Mouse (Mus musculus) hindbrain, embryonic 12.5 days (tissue): ENCODE measurements around the gene Tmem192. TPM values are rescaled to one million over a fixed set of nuclear protein-coding genes. Genes with fewer than 3 reads are reported as not detected.

Experiments
- ATAC-seq: fragments of 200-750 bp; cut with Nextera tagmentation; 2 replicates; pipeline ENCODE4 v1.8.0; 2017; ENCODE audit warnings: moderate TSS enrichment; ENCODE audit not compliant: low FRiP score
- H3K27ac ChIP-seq: fragments of 300-500 bp; sonication (generic); 2 replicates; pipeline ENCODE4 v1.5.1; 2016; ENCODE audit warnings: mild to moderate bottlenecking
- H3K27me3 ChIP-seq: fragments of 300-500 bp; sonication (generic); 2 replicates; pipeline ENCODE4 v1.6.1; 2016; ENCODE audit warnings: mild to moderate bottlenecking
- H3K36me3 ChIP-seq: fragments of 300-500 bp; sonication (generic); 2 replicates; pipeline ENCODE4 v1.6.1; 2016; ENCODE audit warnings: mild to moderate bottlenecking
- H3K4me1 ChIP-seq: fragments of 300-500 bp; sonication (generic); 2 replicates; pipeline ENCODE4 v1.6.1; 2016
- H3K4me2 ChIP-seq: fragments of 300-500 bp; sonication (generic); replicated peaks from 2 replicates; pipeline ENCODE4 v1.6.1; 2016; ENCODE audit warnings: mild to moderate bottlenecking
- H3K4me3 ChIP-seq: fragments of 300-500 bp; sonication (generic); 2 replicates; pipeline ENCODE4 v1.5.1; 2016; ENCODE audit warnings: mild to moderate bottlenecking
- H3K9ac ChIP-seq: fragments of 300-500 bp; sonication (generic); 2 replicates; pipeline ENCODE4 v1.6.1; 2016; ENCODE audit warnings: mild to moderate bottlenecking, moderate library complexity
- H3K9me3 ChIP-seq: fragments of 300-500 bp; sonication (generic); replicated peaks from 2 replicates; pipeline ENCODE4 v1.6.1; 2016; ENCODE audit warnings: mild to moderate bottlenecking
- WGBS: fragments of 180-500 bp; shearing (Covaris S2); methylation state at CpG from one replicate; pipeline ENCODE4 v1.1.7; 2016; 5-methylcytosine and 5-hydroxymethylcytosine counted together
- polyA plus RNA-seq: library from polyadenylated mRNA; unstranded; fragments of >200 nt; fragmentation: Nextera tagmentation; extraction: Ambion mirVana; gene quantifications from 2 replicates; pipeline ENCODE4 v1.2.1, GENCODE M21; 2016

Tmem192 gene
- polyA plus RNA-seq, 1 experiment from 2014 or later = 21.6 TPM

- Histone ChIP-seq H3K9ac (no peak overlapping the region), H3K4me2 (no peak overlapping the region), H3K4me1 (no peaks in the 10 kb centered on the region), H3K27me3 (no peaks in the 10 kb centered on the region), H3K27ac (no peak overlapping the region), H3K4me3 (no peak overlapping the region), H3K36me3 (no peaks in the 10 kb centered on the region), H3K9me3 (no peaks in the 10 kb centered on the region)
- ATAC-seq = no peak
- WGBS = 75% methylated on average over 3 of the region's 3 CpGs
Measured at GRCm38 (mm10) chr8:64934997-64935396, 12.0 kb upstream of the Tmem192 start.

- 76% methylated on average over 8 of the region's 8 CpGs for WGBS
- Histone ChIP-seq H3K27me3 (no peaks in the 10 kb centered on the region; the same call in 1 of the 2 replicates), H3K4me2 (no peak overlapping the region), H3K4me1 (peaks cover 6% of the 10 kb centered on the region; the same call in 1 of the 2 replicates), H3K4me3 (no peak overlapping the region), H3K36me3 (no peaks in the 10 kb centered on the region), H3K27ac (no peak overlapping the region), H3K9ac (no peak overlapping the region), H3K9me3 (no peaks in the 10 kb centered on the region)
- 0 out of 2 replicates have a peak, but pooled peaks have one; percentile 33 for ATAC-seq
Measured at GRCm38 (mm10) chr8:64941019-64941418, 6.0 kb upstream of the Tmem192 start.

DNA sequence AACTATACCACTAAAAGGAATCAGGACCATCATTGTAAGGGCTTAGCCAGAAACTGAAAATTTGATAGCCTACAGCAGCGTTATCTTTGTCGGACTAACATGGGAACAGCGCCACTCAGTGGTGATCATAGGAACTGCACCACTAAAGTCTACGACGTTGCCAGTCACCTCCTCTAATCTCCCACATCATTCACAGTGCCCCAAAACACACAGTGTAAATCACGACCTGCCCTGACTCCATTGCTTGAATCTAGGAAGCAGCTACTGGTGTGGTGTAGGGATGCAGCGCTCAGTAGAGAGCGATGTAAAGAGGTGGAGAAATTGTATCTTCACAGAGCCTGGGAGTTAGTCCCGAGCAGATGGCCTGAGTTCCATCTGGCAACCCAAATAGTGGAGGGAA, 5.5 kb upstream of the Tmem192 start:
- H3K4me2 ChIP-seq = no peak overlapping the region
- no peak overlapping the region for H3K4me3 ChIP-seq
- peak; percentile 53 for ATAC-seq
- 16% methylated on average over 9 of the region's 9 CpGs for WGBS
- H3K9me3 ChIP-seq = no peaks in the 10 kb centered on the region
- no peak overlapping the region for H3K27ac ChIP-seq
- H3K27me3 ChIP-seq = no peaks in the 10 kb centered on the region; the same call in 1 of the 2 replicates
- no peak overlapping the region for H3K9ac ChIP-seq
- H3K4me1 ChIP-seq = peaks cover 6% of the 10 kb centered on the region; the same call in 1 of the 2 replicates
- no peaks in the 10 kb centered on the region for H3K36me3 ChIP-seq

DNA sequence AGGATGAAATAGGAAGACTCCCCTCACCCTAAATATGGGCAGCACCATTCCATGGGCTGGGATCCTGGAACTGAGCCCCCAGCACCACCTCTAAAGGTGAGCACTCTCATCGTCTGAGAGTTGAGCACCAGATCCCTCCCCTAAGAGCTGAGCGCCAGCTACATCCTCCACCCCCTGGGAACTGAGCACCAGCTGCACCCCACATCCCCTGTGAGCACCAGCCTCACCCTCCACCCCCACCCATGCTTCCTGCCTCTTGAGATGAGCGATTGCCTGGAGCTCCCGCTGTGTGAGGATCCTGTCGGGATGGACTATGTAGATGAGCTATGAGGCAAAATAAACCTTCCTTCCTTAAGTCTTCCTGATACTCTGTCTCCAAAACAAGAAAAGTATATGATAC, 4.0 kb upstream of the Tmem192 start:
- Histone ChIP-seq H3K27me3 (no peaks in the 10 kb centered on the region; the same call in 1 of the 2 replicates), H3K4me1 (peaks cover 6% of the 10 kb centered on the region; the same call in 1 of the 2 replicates), H3K4me3 (no peak overlapping the region), H3K4me2 (peak overlapping the region; percentile 18; the same call in 1 of the 2 replicates), H3K9ac (no peak overlapping the region), H3K27ac (no peak overlapping the region), H3K9me3 (no peaks in the 10 kb centered on the region), H3K36me3 (no peaks in the 10 kb centered on the region)
- no peak for ATAC-seq
- 20% methylated on average over 5 of the region's 5 CpGs for WGBS

DNA sequence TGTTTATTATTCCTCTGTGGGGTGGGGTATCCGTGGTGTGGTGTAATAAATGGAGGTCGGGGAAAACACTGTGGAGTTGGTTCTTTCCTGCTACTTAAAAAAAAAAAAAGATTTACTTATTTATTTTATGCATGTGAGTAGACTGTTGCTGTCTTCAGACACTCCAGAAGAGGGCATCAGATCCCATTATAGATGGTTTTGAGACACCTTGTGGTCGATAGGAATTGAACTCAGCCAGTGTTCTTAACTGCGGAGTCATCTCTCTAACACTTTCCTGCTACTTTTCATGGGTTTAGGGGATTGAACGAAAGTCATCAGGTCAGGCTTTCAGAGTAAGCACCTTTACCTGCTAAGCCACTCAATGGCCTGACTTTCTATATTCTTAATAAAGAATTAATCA, 2.2 kb upstream of the Tmem192 start:
- no peak for ATAC-seq
- WGBS = 25% methylated on average over 5 of the region's 5 CpGs
- Histone ChIP-seq H3K9me3 (no peaks in the 10 kb centered on the region), H3K36me3 (no peaks in the 10 kb centered on the region), H3K4me3 (no peak overlapping the region), H3K4me2 (no peak overlapping the region), H3K9ac (no peak overlapping the region), H3K27me3 (no peaks in the 10 kb centered on the region; the same call in 1 of the 2 replicates), H3K27ac (no peak overlapping the region), H3K4me1 (peaks cover 6% of the 10 kb centered on the region; the same call in 1 of the 2 replicates)

GRCm38 (mm10) chr8:64945606-64946005, 1.4 kb upstream of the Tmem192 start:
- H3K4me2 ChIP-seq = no peak overlapping the region
- no peaks in the 10 kb centered on the region; the same call in 1 of the 2 replicates for H3K27me3 ChIP-seq
- H3K4me1 ChIP-seq = peaks cover 6% of the 10 kb centered on the region; the same call in 1 of the 2 replicates
- ATAC-seq = no peak
- H3K27ac ChIP-seq = no peak overlapping the region
- H3K9ac ChIP-seq = no peak overlapping the region
- no peak overlapping the region for H3K4me3 ChIP-seq
- H3K9me3 ChIP-seq = no peaks in the 10 kb centered on the region
- WGBS = 84% methylated on average over 7 of the region's 7 CpGs
- no peaks in the 10 kb centered on the region for H3K36me3 ChIP-seq

GRCm38 (mm10) chr8:64946441-64946819, 555 bp upstream of the Tmem192 start:
- peak overlapping the region; percentile 57 for H3K4me2 ChIP-seq
- no peaks in the 10 kb centered on the region for H3K9me3 ChIP-seq
- H3K4me3 ChIP-seq = no peak overlapping the region
- no peaks in the 10 kb centered on the region; the same call in 1 of the 2 replicates for H3K27me3 ChIP-seq
- H3K4me1 ChIP-seq = peaks cover 6% of the 10 kb centered on the region; the same call in 1 of the 2 replicates
- no peaks in the 10 kb centered on the region for H3K36me3 ChIP-seq
- H3K27ac ChIP-seq = no peak overlapping the region
- ATAC-seq = no peak
- 56% methylated on average over 8 of the region's 8 CpGs for WGBS
- no peak overlapping the region for H3K9ac ChIP-seq

- H3K4me3 ChIP-seq = peak overlapping the region; percentile 79
- H3K27ac ChIP-seq = peak overlapping the region; percentile 70
- no peak for ATAC-seq
- no peaks in the 10 kb centered on the region; the same call in 1 of the 2 replicates for H3K27me3 ChIP-seq
- H3K36me3 ChIP-seq = no peaks in the 10 kb centered on the region
- no peaks in the 10 kb centered on the region for H3K9me3 ChIP-seq
- 12% methylated on average over 10 of the region's 10 CpGs for WGBS
- peak overlapping the region; percentile 65 for H3K9ac ChIP-seq
- peak overlapping the region; percentile 57 for H3K4me2 ChIP-seq
- H3K4me1 ChIP-seq = peaks cover 3% of the 10 kb centered on the region; the same call in 1 of the 2 replicates
Measured at GRCm38 (mm10) chr8:64947698-64948034, 681 bp downstream of the Tmem192 start.

GRCm38 (mm10) chr8:64948371-64948770, 1.4 kb downstream of the Tmem192 start:
- Histone ChIP-seq H3K9me3 (no peaks in the 10 kb centered on the region), H3K9ac (no peak overlapping the region), H3K4me3 (no peak overlapping the region), H3K27ac (no peak overlapping the region), H3K36me3 (no peaks in the 10 kb centered on the region), H3K4me1 (no peaks in the 10 kb centered on the region), H3K4me2 (peak overlapping the region; percentile 57; the same call in 1 of the 2 replicates), H3K27me3 (no peaks in the 10 kb centered on the region; the same call in 1 of the 2 replicates)
- 95% methylated on average over 1 of the region's 1 CpGs for WGBS
- no peak for ATAC-seq

- 85% methylated on average over 6 of the region's 6 CpGs for WGBS
- no peak overlapping the region for H3K27ac ChIP-seq
- H3K36me3 ChIP-seq = no peaks in the 10 kb centered on the region
Measured at GRCm38 (mm10) chr8:64952101-64952500, 5.1 kb downstream of the Tmem192 start.

GRCm38 (mm10) chr8:64959025-64959424, 12.0 kb downstream of the Tmem192 start:
- ATAC-seq = no peak
- H3K27me3 ChIP-seq = no peaks in the 10 kb centered on the region
- peaks cover 9% of the 10 kb centered on the region for H3K36me3 ChIP-seq
- 0 out of 2 replicates have a peak, but pooled peaks cover 2% of the 10 kb centered on the region for H3K9me3 ChIP-seq
- no peak overlapping the region for H3K27ac ChIP-seq
- H3K9ac ChIP-seq = no peak overlapping the region
- no peak overlapping the region for H3K4me3 ChIP-seq
- WGBS = 85% methylated on average over 9 of the region's 9 CpGs
- H3K4me1 ChIP-seq = no peaks in the 10 kb centered on the region
- no peak overlapping the region for H3K4me2 ChIP-seq

More at GRCm38 (mm10) chr8:64952101-64952500, 5.1 kb downstream of the Tmem192 start:
- no peak overlapping the region for H3K9ac ChIP-seq
- no peaks in the 10 kb centered on the region for H3K27me3 ChIP-seq
- no peaks in the 10 kb centered on the region for H3K4me1 ChIP-seq
- no peak for ATAC-seq
- no peak overlapping the region for H3K4me3 ChIP-seq
- H3K9me3 ChIP-seq = no peaks in the 10 kb centered on the region
- H3K4me2 ChIP-seq = no peak overlapping the region

DNA sequence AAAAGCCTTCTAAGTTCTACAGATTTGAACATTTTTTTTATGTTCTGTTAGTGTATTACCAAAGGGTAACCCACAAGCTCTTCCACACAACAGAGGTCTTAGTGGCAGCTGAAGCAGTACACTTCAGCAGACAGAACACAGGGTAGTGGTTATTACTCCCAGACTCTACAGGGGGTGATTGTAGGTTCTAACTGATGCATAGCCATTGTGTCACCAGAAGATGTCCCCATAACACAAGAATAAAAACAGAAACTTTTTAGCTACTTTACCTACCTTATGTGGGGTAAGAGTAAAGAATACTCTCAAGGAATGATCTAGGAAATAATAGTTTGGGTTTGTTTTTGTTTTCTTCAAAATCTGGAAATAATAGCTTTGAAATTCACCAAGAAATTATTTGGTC, 15.9 kb downstream of the Tmem192 start:
- no peak for ATAC-seq
- H3K9ac ChIP-seq = no peak overlapping the region
- H3K4me3 ChIP-seq = no peak overlapping the region
- no peaks in the 10 kb centered on the region for H3K27me3 ChIP-seq
- peaks cover 9% of the 10 kb centered on the region for H3K36me3 ChIP-seq
- H3K27ac ChIP-seq = no peak overlapping the region
- no peak overlapping the region for H3K4me2 ChIP-seq
- H3K9me3 ChIP-seq = 0 out of 2 replicates have a peak, but pooled peaks cover 2% of the 10 kb centered on the region
- H3K4me1 ChIP-seq = no peaks in the 10 kb centered on the region

DNA sequence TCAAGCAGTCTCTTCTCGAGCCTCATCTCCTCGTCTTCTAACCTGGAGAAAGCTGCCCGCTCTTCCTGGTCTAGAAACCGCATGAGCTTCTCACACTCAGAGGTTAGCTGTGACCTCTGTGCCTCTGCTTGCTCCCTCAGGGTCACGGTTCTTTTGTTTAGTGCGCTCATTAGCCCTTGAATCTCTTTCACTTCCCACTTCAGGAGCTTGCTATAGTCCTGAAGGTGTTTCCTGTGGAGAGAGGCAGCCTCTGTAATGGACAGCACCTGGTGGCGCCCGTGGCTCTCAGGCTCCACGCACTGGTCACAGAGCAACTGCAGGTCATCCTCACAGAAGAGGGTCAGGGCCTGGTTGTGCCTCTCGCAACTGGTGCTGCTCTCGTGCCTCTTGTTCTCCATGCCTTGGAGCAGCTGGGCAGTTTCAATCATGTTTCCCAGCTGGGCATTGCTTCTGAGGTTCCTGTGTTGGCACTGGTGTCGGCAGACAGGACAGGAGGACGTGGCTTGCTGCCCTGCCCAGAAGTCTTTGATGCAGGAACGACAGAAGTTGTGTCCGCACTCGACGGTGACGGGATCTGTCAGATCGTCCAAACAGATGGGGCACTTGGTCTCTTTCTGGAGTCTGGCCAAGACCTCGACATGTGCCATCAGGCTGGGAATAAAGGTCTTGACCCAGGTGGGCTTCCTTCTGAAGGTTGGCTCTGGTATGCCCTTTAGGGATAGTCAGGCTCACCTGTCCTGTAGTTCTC, 36.3 kb downstream of the Tmem192 start:
- no peak overlapping the region for H3K9ac ChIP-seq
- H3K9me3 ChIP-seq = no peaks in the 10 kb centered on the region
- no peak for ATAC-seq
- H3K27me3 ChIP-seq = no peaks in the 10 kb centered on the region
- H3K4me3 ChIP-seq = no peak overlapping the region
- H3K4me1 ChIP-seq = no peaks in the 10 kb centered on the region
- H3K36me3 ChIP-seq = no peaks in the 10 kb centered on the region
- 72% methylated on average over 20 of the region's 20 CpGs for WGBS
- no peak overlapping the region for H3K4me2 ChIP-seq
- H3K27ac ChIP-seq = no peak overlapping the region
